Mouse (Mus musculus) cerebellum, adult (tissue): ENCODE measurements around the gene Slc22a23.

ENCODE experiments used
- ATAC-seq: cut with Nextera tagmentation; 2 replicates; pipeline ENCODE4 v1.9.2; 2017; ENCODE audit warnings: mild to moderate bottlenecking, moderate library complexity, mixed read lengths; ENCODE audit not compliant: insufficient number of reproducible peaks, low FRiP score, low TSS enrichment

The Slc22a23 gene

GRCm38 (mm10) chr13:34274417-34274816, 70.6 kb downstream of the Slc22a23 start:
- ATAC-seq, result no peak

- ATAC-seq, result no peak
Measured at GRCm38 (mm10) chr13:34272275-34273054, 72.5 kb downstream of the Slc22a23 start.

- ATAC-seq, result no peak
Measured at GRCm38 (mm10) chr13:34271665-34272064, 73.3 kb downstream of the Slc22a23 start.

GRCm38 (mm10) chr13:34270886-34271602, 73.9 kb downstream of the Slc22a23 start:
- ATAC-seq, result no peak

- ATAC-seq, result no peak
Measured at GRCm38 (mm10) chr13:34269376-34269991, 75.5 kb downstream of the Slc22a23 start.

- no peak for ATAC-seq
Measured at GRCm38 (mm10) chr13:34266942-34267660, 77.9 kb downstream of the Slc22a23 start.

- no peak for ATAC-seq
Measured at GRCm38 (mm10) chr13:34266067-34266466, 78.9 kb downstream of the Slc22a23 start.

- ATAC-seq, result no peak
Measured at GRCm38 (mm10) chr13:34265576-34265975, 79.4 kb downstream of the Slc22a23 start.

GRCm38 (mm10) chr13:34265022-34265565, 79.9 kb downstream of the Slc22a23 start:
- ATAC-seq, result no peak

- ATAC-seq, result no peak
Measured at GRCm38 (mm10) chr13:34264508-34264907, 80.5 kb downstream of the Slc22a23 start.

- no peak for ATAC-seq
Measured at GRCm38 (mm10) chr13:34258765-34259164, 86.2 kb downstream of the Slc22a23 start.

GRCm38 (mm10) chr13:34257177-34257576, 87.8 kb downstream of the Slc22a23 start:
- ATAC-seq, result no peak

GRCm38 (mm10) chr13:34256676-34257075, 88.3 kb downstream of the Slc22a23 start:
- no peak for ATAC-seq

- ATAC-seq, result peak; percentile 81
Measured at GRCm38 (mm10) chr13:34255297-34255696, 89.7 kb downstream of the Slc22a23 start.

- ATAC-seq, result no peak
Measured at GRCm38 (mm10) chr13:34254691-34255090, 90.3 kb downstream of the Slc22a23 start.

GRCm38 (mm10) chr13:34253736-34254135, 91.2 kb downstream of the Slc22a23 start:
- ATAC-seq, result no peak

GRCm38 (mm10) chr13:34248941-34249920, 95.8 kb downstream of the Slc22a23 start:
- peak; percentile 23; the same call in 1 of the 2 replicates for ATAC-seq

GRCm38 (mm10) chr13:34248107-34248506, 96.9 kb downstream of the Slc22a23 start:
- no peak for ATAC-seq

GRCm38 (mm10) chr13:34246821-34247220, 98.2 kb downstream of the Slc22a23 start:
- no peak for ATAC-seq
